Mouse (Mus musculus) cerebellum, adult 2 months (tissue): ENCODE results near the gene Golph3l. TPM values are rescaled to one million over a fixed set of nuclear protein-coding genes. Genes with fewer than 3 reads are reported as not detected.

Source experiments
- DNase-seq, 2 experiments: peaks; one replicate each; pipeline ENCODE4 v3.0.0; 2021
- H3K27ac ChIP-seq: fragments of 200-500 bp; 2 replicates; pipeline ENCODE4 v1.5.1; 2012; ENCODE audit warnings: low read length, control low read depth, inconsistent platforms; ENCODE audit not compliant: insufficient read depth
- H3K27me3 ChIP-seq: fragments of 200-500 bp; 2 replicates; pipeline ENCODE4 v1.6.1; 2012; ENCODE audit warnings: inconsistent platforms, mild to moderate bottlenecking, low read length, moderate library complexity; ENCODE audit not compliant: control insufficient read depth, insufficient read depth
- H3K4me1 ChIP-seq: fragments of 200-500 bp; 2 replicates; pipeline ENCODE4 v1.6.1; 2011; ENCODE audit warnings: low read length; ENCODE audit not compliant: control insufficient read depth, insufficient read depth
- H3K4me3 ChIP-seq: fragments of 200-500 bp; replicated peaks from 2 replicates; pipeline ENCODE3; 2011; ENCODE audit warnings: mild to moderate bottlenecking, low read depth, low read length, control low read depth; ENCODE audit not compliant: insufficient read depth
- CTCF ChIP-seq: fragments of 200-500 bp; IDR thresholded peaks from 2 replicates; pipeline ENCODE4 v1.5.1; 2011; ENCODE audit warnings: low read depth, mild to moderate bottlenecking, control low read depth, low read length, moderate library complexity, borderline replicate concordance; ENCODE audit not compliant: insufficient read depth
- POLR2A ChIP-seq: fragments of 200-500 bp; IDR thresholded peaks from 2 replicates; pipeline ENCODE4 v1.6.1; 2011; ENCODE audit warnings: low read length, control low read depth, borderline replicate concordance; ENCODE audit not compliant: insufficient read depth
- WGBS: fragments of 180-500 bp; shearing (Covaris S2); methylation state at CpG from one replicate; pipeline ENCODE4 v1.1.7; 2018; 5-methylcytosine and 5-hydroxymethylcytosine counted together
- polyA plus RNA-seq: library from polyadenylated mRNA; depleted of rRNA; stranded (reverse); fragments of >200 nt; gene quantifications from 2 replicates; pipeline ENCODE4 v1.2.3, GENCODE M21; 2012; rRNA removed

Golph3l gene
- polyA plus RNA-seq, 1 experiment, result 22.7 TPM

DNA sequence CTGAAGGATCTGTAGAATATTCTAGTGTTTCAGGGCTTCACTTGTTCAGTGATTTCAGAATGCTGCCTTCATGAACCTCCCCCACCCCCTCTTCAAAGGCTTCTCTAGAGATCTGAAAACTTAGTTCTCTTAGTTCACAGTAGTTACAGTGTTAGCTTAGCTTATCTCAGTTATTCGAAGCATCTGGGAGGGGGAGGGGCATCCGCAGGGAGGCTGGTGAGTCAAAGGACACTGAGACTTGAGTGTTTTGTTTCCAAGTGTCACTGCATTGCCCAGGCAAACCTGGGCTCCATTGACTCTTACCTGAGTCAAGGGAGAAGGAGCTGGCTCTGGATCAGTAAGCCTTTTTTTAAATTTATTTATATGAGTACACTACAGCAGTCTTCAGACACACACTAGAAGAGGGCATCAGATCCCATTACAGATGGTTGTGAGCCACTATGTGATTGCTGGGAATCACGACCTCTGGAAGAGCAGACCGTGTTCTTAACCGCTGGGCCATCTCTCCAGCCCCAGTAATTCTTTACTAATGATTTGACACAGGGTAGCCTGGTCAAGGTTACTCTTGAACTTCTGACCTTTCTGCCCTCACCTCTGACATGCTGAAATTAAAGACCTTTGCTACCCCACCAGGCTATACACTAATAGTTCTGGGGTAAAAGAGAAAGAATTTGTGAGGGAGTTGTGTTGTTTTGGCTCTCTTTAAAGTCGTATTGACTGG, 77.5 kb downstream of the Golph3l start:
- Histone ChIP-seq H3K27ac (no peak overlapping the region), H3K4me3 (no peak overlapping the region), H3K27me3 (no peaks in the 10 kb centered on the region), H3K4me1 (peaks cover 16% of the 10 kb centered on the region)
- TF ChIP-seq POLR2A (no peak), CTCF (no peak)
- 76% methylated on average over 6 of the region's 6 CpGs for WGBS
- DNase-seq, result no peak

DNA sequence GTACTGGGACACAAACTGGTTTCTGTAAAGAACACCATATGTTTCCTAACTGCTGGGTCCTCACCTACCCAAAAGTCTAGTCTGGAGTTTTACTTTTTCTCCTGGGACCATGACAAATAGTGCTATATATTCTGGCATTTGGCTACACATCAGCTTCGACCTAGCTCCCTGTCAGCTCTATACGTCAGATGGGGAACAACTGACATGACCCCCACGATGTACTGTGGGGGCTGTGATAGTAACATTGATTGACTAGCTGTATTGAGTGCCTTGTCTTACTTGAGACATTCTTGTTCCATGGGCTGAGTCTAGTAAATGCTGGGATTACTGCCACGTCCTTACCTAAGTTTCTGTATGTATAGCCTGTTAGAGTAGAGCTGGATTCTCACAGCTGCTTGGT, 78.8 kb downstream of the Golph3l start:
- Histone ChIP-seq H3K27ac (peak overlapping the region; percentile 51; the same call in 1 of the 2 replicates), H3K27me3 (no peaks in the 10 kb centered on the region), H3K4me3 (no peak overlapping the region), H3K4me1 (peaks cover 20% of the 10 kb centered on the region)
- no peak for TF ChIP-seq POLR2A
- TF ChIP-seq CTCF, result no peak
- no peak for DNase-seq
- WGBS, result 58% methylated on average over 4 of the region's 4 CpGs

DNA sequence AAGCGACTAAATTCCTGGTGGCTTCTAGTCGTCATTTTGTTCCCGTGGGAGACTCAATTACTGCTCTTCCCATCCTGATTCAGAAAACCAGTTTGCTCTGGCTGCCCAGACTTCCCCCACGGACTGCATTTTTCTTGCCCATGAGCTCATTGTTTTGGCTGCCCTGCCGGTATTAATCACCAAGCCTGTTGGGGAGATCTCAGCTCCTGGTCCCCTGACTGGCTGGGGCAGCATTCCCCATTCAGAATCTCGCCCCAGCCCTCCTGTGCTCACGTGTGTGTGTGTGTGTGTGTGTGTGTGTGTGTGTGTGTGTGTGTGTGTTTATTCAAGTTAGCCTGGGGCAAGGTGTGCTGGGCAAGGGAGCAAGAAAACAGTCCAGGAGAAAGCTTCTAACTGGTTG, 79.3 kb downstream of the Golph3l start:
- DNase-seq, result peak; percentile 45 to 55
- no peaks in the 10 kb centered on the region for H3K27me3 ChIP-seq
- peaks cover 21% of the 10 kb centered on the region for H3K4me1 ChIP-seq
- H3K4me3 ChIP-seq, result no peak overlapping the region
- H3K27ac ChIP-seq, result peak overlapping the region; percentile 51
- 6% methylated on average over 7 of the region's 7 CpGs for WGBS
- TF ChIP-seq POLR2A (no peak), CTCF (no peak)

Other genes with a start within 250 kb of the Golph3l start
- gene Setdb1, start 231.7 kb upstream of the Golph3l start, polyA plus RNA-seq, result 36.5 and 38.0 TPM in 2 replicates
- gene 4930558C23Rik, start 186.1 kb upstream of the Golph3l start, polyA plus RNA-seq, result not detected in 2 replicates
- 56.3 and 61.5 TPM in 2 replicates for gene Arnt, start 154.5 kb upstream of the Golph3l start, polyA plus RNA-seq
- 4.0 and 4.4 TPM in 2 replicates for gene Ctsk, start 89.7 kb upstream of the Golph3l start, polyA plus RNA-seq
- gene Ctss, start 62.1 kb upstream of the Golph3l start, polyA plus RNA-seq, result 39.2 and 43.0 TPM in 2 replicates
- not detected in 2 replicates for gene Hormad1, start 29.3 kb upstream of the Golph3l start, polyA plus RNA-seq
- 84.5 and 88.8 TPM in 2 replicates for gene Ensa, start 36.1 kb downstream of the Golph3l start, polyA plus RNA-seq
- 43.6 and 45.4 TPM in 2 replicates for gene Mcl1, start 69.9 kb downstream of the Golph3l start, polyA plus RNA-seq
- 13.5 and 15.9 TPM in 2 replicates for gene Adamtsl4, start 99.0 kb downstream of the Golph3l start, polyA plus RNA-seq
- gene Ecm1, start 150.6 kb downstream of the Golph3l start, polyA plus RNA-seq, result 14.3 and 14.7 TPM in 2 replicates
- 41.3 and 43.3 TPM in 2 replicates for gene Tars2, start 171.3 kb downstream of the Golph3l start, polyA plus RNA-seq
- gene Rprd2, start 229.9 kb downstream of the Golph3l start, polyA plus RNA-seq, result 27.4 and 30.3 TPM in 2 replicates